Mouse (Mus musculus): Measurements from ENCODE around the gene Fyn. TPM values are rescaled to one million over a fixed set of nuclear protein-coding genes. Genes with fewer than 3 reads are reported as not detected.

The Fyn gene
- polyA plus RNA-seq, 3 experiments from 2014 or later, result 100 to 133 (median 132) TPM

DNA sequence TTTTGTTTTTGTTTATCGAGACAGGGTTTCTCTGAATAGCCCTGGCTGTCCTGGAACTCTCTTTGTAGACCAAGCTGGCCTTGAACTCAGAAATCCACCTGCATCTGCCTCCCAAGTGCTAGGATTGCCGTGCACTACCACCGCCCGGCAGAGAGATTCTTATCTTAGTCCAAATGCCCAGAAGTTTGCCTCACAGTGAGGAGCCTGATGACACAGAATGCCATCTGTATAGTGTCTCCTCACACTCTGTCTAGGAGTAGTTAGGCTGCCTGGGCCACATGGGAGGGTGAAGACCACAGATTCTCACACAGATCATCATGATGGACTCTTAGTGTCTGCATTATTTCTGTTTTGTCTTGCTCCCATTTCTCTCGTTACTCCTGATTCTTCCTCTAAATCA, 140.1 kb downstream of the Fyn start:
- ATAC-seq, result no peak

DNA sequence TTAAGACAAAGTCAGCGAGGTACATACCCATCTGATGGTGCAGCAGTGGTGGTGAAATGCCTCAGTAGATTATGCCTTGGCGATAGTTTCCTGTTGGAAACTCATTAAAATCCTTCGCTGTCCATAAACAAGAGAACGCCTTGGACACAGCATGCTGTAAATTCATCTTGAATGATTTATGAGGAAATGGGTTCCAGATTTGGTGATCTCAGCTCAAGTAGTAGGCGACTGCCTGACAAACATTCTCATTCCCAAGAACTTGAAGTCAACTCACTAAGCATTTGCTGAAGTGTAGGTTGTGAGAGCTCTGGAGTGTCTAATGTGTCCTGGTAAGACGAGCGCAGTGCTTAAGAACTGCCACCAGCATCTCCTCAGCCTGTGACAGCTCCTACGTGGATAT, 141.3 kb downstream of the Fyn start:
- ATAC-seq, result no peak

DNA sequence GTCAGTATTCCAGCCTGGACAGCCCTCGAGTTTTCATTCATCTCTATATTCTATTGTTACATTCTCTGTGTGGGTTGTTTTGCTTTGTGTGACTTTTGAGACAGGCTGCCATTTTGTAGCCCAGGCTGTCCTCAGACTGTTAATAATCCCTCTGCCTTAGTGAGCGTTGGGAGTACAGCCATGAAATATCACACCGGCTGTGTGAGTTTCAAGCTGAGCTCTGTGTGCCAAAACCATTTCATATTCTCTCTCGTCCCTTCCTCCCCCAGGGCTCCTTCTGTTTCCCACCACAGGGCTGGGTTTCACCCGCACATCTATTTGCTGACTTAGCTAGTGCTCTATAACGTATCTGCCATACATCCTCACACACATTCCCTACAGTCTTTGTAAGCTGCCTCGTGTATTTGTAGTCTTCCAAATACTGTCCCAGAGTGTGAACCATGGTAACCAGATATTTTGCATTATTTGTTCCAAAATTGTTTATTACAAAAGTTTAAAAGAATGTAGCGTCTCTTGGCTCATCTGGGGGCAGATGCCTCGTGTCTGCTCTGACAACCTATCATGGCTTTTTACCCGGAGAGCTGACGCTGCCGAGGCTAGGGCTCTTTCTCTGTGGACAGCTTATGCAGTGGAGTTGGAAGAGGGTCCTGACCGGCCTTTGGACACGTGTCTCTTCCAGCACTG, 144.1 kb downstream of the Fyn start:
- ATAC-seq, result no peak

DNA sequence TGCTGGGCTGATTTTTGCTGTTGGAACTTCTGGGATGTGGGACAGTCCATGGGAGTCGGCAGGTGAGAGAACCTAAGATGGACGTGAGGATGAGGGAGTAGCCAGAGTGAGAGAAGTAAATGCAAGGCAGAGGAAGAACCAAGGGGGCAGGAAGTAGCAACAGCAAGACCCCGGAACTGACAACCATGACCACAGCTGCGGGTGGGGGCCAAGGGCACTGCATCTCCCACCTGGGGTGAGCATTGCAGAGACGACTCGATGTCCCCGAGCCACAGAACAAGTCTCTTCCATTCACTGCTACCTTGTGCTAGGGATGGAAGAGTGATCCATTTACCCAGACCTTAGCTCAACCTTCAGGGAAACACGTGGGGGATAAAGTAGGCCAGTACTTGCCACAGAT, 146.3 kb downstream of the Fyn start:
- ATAC-seq, result no peak

DNA sequence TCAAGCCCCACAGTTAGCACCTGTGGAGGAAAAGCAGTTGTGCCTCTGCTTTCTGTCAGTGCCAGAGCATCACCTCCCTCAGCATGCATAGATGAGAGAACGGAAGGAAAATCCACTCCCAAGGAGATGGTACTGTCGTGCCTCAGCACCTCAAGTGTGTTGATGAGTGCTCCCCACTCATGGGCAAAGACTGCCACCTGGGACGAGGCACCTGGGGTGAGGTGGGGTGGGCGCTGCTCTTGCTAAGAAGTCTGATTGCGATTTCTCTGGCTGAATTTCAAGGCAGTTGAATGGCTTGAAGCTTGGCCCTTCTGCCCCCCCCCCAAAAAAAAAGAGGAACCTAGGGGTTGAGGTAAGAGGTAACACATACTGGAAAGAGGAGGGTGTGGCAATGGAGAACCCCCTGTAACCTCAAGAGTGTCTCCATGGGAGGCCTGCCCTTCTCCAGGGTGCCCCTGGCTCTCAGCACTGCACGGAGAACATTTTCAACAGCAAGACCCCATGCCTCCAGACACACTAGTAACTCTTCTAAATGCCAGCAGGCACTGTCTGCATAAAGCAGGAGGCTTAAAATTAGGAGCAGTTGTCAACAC, 148.0 kb downstream of the Fyn start:
- no peak for ATAC-seq

DNA sequence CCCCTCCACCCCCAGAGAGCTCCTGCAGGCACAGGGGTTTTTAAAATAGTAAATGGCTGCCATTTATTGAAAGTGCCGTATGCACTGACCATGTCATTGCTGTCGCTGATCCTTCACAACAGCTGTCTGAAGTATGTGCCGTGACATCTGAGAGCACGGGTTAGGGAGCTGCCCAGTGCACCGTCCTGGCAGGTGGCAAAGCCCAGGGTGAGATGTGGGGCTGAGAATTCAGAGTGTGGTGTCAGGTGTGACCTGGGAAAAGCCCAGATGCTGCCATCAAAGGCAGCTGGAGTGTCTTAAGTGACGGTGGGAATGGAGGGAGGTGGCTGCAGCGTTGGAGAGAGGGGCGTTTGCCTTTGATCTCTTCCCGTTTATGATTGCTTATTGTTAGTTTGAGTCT, 148.7 kb downstream of the Fyn start:
- no peak for ATAC-seq

DNA sequence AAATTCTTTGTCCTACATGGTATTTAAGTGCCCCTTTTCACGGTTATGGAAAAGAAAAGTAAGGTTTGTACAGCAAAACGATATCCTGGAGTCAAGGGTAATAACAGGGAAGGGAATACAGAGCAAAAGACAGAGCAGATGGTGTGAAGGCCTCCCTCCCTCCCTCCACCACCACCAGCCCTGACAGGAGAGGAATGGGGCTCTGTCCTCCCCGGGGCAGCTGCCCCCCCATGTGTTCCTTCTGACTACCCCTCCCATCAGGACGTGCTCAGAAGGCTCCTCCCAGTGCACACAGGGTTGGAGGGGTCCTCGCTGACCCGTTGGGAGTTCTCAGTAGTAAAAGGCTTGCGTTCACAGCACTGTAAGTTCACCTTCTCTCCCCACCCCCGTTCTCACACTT, 149.6 kb downstream of the Fyn start:
- ATAC-seq, result no peak

DNA sequence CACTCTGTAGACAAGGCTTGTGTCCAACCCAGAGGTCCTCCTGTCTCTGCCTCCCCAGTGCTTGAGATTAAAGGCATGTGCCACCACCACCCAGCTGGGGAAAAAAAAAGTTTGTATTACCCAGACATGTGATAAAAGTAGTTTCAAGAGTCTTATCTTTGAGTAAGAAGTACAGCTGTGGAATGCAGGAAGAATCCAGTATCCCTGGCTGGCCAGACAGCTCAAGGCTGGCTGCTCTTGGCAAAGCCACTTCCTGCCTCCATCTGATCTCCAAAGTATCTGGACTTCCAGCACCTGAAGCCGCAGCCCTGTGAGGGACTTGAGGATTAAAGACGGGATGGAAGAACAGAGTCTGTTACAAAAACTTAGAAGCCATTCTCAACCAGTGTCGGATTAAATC, 150.2 kb downstream of the Fyn start:
- ATAC-seq, result no peak

DNA sequence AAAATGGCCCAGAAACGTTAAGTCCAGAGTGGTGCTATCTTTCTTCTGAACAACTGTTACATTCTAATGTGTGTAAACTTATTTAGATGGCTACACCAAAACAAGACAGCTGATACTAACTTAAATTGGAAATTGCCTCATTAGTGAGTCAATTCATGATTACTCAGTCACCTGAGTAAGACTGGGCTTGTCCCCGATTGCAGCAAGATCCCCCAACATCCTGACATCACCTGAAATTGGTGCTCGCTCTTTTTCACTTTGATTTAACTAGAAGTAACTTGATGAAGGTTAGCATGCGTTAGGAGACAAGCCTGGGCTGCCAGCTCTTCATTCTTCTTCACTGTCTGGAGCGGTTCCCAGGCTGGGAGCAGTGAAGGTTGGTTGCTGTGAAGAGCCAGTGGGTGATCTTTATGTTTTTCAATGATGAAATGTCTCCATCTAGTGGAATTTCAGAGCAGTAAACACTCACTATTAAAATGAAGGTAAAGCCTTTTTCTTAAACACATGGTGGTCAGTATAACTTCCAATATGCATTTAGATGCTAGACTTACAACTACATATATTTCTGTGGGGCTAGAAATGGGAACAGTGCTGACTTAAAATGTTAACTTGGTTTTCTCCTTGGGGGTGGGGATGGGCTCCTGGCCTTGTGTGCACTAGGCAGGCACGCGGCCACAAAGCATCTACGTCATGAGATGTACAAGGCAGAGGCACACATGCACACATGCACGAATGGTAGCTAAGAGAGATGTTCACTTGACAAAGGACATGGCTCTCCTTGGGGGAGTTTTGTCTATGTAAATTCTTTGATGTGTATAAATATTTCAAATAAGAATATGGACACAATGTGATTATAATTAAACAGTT, 151.7 kb downstream of the Fyn start:
- ATAC-seq, result peak; percentile 57

DNA sequence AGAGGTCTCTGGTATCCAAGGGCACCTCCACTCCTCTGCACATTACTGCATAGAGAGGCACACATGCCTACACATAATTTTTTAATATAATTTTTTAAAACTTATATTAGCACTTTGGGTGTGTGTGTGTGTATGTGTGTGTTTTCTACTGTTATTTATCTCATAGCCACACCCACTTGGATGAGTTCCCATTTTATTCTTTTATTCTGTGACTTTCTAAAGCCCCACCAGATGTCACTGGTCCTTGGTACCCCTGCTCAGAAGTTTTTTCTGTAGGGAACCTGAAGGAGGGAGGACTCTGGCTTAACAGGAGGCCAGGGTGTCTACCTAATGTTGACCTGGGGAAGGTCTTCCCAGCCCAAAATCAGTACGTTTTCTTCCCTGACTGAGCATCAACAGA, 152.7 kb downstream of the Fyn start:
- ATAC-seq, result no peak

DNA sequence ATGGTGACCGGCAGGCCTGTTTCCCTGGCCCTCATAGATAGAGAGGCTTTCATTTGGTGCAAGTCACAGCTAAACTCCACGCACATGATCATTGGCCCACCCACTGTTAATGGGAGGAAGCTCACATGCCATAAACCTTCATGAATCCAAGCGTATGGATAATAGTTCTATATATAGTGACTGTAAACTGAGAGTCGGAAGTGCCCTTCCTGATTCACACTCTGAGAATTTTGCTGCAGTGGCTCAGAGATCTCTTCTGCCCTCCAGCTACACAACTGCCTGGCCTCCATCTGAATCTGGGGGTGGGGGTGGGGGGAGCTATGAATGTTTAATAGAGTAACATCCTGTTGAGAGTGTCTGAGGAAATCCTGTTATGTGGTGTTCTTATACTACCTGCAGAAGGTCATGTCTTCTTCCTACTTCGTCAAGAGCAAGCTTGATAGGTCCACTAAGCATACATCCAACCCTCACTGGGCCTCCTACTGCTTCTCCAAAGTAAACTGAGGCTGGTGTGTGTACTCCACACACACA, 153.3 kb downstream of the Fyn start:
- peak; percentile 80 for ATAC-seq

DNA sequence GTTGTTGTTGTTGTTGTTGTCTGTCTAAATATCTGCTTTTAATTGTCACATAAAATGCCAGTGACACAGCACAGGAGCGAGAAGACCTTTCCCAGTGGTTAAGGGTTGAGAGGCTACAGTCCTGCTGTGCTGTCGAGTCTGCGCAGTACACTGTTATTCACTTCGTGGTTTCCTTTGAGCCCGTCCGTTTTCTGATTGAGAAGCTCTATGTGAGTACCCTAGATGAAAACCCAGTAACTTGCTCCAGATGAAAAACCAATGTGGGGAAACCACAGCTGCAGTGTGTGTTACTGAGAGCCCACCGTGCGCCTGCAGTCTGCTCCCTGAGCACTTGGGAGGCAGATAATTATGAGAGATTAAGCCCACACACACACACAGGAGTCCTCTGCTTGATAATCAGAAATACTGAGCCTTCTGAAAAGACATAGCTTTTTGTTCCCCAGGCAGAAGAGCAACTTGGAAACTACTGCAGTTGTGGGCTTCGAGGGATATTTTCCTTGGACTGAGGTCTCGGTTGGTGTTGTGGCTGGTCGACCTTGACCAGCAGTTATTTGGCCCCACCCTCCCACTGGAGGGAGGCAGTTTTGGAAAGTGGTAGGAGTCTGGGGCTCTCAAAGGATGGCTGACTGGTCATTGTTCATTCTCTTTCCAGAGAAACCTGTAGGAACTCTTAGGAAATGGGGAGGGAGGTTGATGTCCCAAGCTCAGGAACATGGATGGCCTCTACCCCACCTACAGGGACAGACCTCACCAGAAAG, 154.4 kb downstream of the Fyn start:
- no peak for ATAC-seq

DNA sequence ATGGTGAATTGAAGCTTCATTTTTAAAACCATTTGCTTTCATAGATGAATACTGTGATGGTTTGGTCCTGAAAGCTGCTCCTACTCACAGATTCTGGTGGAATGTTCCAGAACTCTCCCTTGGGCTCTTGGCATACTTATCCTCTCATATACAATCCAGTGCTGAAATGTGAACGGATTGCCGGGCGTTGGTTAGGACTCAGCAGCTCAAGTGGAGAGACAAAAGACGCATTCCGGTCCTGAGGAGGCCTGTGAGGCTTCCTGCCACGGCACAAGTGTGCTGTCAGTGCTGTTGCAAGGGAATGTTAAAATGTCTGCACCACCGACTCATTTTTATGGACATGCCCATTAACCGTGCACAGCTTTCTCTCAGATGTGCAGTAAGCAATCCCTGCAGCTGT, 155.7 kb downstream of the Fyn start:
- no peak for ATAC-seq

DNA sequence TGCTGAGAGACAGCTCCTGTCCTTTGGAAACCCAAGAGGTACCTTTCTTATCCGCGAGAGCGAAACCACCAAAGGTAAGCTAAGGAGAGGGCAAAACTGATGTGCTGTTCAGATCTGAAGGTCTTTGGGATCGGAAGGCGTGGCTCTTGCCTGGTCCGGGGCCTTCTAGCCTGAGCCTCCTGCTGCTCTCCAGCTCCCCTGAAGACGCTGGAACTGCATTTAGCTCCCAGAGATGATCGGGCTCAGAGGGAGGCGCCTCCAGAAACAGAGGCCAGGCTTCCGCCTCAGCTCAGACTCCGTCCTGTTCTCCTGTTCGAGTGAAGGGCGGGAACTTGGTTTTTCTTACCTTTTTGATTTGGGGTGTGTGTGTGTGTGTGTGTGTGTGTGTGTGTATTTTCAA, 156.8 kb downstream of the Fyn start:
- no peak for ATAC-seq

DNA sequence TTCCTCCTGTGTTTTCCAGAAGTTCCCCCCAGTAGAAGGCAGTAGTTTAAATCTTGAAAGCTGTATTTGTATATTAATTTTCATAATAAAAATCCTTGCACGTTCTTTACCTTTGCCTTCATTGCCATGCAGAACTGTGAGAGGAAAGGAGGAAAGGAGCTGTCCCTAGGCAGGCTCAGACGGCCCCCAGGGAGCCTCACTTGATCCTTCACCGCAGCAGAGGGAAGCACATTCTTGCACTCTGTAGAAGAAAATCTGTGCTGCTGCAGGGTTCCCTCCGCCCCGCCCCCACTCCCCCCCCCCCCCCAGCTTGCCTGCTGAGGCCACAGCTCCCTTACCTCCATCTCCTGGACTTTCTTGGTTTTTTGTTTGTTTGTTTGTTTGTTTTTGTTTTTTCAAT, 158.5 kb downstream of the Fyn start:
- ATAC-seq, result no peak

DNA sequence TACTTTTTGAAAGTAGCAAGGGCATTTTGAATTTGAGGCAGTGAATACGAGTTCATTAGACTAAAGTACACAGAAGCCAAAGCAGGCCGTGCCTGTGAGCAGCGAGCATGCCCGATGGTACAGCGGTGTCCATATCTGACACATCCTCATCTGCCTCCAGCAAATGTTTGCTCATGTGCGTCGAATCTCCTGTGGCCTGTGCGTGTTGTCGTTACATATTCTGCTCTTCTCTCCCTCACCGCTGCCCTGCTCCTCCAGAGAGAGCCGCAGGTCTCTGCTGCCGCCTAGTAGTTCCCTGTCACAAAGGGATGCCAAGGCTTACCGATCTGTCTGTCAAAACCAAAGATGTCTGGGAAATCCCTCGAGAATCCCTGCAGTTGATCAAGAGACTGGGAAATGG, 160.5 kb downstream of the Fyn start:
- no peak for ATAC-seq

DNA sequence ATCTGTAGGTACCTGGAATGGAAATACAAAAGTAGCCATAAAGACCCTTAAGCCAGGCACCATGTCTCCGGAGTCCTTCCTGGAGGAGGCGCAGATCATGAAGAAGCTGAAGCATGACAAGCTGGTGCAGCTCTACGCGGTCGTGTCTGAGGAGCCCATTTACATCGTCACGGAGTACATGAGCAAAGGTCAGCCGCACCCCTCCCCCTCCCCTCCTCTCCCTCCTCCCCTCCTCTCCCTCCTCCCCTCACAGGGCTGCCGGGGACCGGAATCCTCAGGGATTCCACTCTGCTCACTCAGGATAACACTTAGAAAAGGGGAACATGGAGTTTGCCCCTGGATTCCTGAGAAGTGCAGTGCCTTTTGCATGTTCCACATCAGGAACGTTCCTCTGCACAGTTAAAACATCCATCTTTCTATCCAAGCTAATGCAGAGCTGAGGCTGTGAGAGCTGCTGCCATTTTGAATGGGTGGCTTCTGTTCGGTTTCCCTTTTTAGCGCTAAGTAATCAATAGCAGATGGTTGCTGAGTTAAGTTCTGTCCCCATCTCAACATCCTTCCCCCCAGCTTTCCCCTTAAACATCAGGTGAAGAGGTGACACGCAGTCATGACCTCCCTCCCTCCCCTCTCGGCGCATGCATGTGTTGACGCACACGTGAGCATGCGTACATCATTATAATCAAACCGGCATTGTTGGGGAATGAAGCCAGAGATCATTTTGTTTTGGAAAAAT, 163.5 kb downstream of the Fyn start:
- no peak for ATAC-seq

DNA sequence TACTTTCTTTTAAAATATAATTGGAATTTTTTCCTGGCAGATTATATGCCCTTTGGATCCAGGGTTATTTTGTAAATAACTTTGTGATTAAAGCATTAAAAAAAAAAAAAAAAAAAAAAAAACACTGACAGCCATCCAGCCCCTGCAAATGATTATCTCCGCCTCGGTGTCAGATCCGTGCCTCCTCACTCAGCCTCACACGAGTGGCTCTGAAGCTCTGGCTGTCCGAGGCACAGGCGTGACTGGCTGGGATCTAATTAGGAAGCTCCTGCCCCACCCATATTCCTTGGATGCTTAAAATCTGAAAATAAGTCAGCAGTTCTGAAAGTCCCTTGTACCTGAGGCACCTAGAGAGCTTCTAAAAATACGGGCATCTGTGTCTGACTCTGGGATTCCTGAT, 164.2 kb downstream of the Fyn start:
- no peak for ATAC-seq

DNA sequence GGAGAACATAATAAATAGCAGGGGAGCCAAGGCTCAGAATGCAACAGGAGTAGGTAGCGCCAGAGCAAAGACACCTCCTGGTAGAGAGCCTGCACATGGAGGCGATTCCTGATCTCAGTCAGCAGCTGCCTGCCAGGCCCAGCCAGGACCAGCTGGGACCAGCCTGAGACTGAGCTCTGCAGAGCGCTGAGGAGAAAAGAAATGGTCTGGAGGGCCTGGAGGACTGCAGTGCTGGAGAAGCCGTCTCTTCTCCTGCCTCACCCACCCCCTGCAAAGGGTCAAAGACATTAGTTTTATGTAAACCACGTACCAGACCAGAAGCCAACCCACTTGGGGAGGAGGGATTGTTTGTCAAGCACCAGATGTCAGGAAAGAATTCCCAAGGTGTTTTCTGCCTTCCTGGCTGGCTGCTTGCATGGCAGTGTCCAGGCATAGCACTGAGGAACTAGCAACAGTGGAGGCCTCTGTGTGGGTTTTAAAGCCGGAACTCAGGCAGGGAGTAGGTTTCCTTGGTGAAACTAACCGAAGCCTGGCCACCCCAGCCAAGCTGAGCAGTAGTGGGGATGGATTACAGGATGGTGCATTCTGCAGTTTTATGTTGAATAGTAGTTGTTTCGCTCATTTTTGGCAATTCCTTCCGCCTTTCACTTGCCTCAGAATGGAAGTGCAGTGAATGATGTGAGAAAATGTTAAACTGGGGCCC, 165.8 kb downstream of the Fyn start:
- no peak for ATAC-seq

DNA sequence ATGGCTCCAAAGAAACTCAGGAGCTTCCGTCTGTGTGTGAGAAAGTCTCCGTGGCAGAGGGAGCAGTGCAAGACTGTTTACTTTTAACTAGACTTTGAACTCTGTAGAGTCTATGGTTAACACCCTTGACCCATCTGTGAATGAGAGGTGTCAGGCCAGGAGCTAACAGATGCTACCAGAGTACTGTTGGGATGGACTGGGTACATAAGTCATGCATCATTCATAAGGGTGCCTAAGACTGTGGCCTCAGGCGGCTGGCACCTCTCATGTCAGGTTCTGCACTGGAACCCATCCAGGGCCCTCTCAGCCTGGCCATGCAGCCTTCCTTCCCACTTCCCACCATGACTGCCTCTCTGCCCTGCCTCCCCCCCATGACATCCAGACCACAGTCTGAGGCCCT, 166.7 kb downstream of the Fyn start:
- no peak for ATAC-seq

DNA sequence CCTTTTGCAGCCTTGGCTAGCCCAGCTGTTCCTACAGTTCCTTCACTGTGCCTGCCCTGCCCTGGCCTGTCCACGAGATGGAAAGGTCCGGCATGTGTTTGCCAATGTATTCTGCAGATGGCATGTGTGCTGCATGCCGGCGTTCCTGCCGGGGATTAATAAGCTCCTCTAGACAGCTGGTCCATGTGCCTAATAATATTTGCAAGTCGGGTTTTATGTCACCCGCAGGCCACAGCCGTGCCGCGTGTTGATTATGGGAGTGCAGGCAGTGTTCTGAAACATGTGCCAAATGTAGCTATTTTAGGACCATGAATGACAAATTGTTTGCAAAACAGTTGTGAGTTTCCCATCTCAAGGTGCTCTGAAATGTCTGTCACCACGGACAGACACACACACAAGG, 167.6 kb downstream of the Fyn start:
- no peak for ATAC-seq

All from inflammation-experienced regulatory T-cells, adult 6 months (primary cell).